Comparison of ENCODE assay signal across 8 mouse cellular contexts in genomic region chr16:4756660-4757335, GRCm38 (mm10). TPM values are rescaled to one million over a fixed set of nuclear protein-coding genes. Genes with fewer than 3 reads are reported as not detected.
DNase-seq lines count a peak whose midpoint lies in the region; ATAC-seq and TF ChIP-seq lines count a peak whose summit lies in the region.
"Not testable (repeated sequence)": the region's sequence is repeated elsewhere in the genome, so short reads cannot be mapped to it uniquely, and the experiment has no call there.

No protein-coding gene starts in this region.

- 3% methylated on average over 31 of the region's 42 CpGs for WGBS in embryonic facial prominence, embryonic 11.5 days
- WGBS in hindbrain, embryonic 15.5 days: 2% methylated on average over 39 of the region's 42 CpGs
- WGBS in limb, embryonic 12.5 days: 4% methylated on average over 33 of the region's 42 CpGs
- WGBS in neural tube, embryonic 12.5 days: 3% methylated on average over 38 of the region's 42 CpGs

- DNase-seq in embryonic facial prominence, embryonic 11.5 days (ENCODE audit: low spot score): peak; percentile 40
- DNase-seq in lung, postnatal 10 days: peak; percentile 23
- DNase-seq in thymus, postnatal 0 days (ENCODE audit: low spot score): peak; percentile 16

- peak overlapping the region; percentile 51 for H3K9ac ChIP-seq in embryonic facial prominence, embryonic 11.5 days (replicated peaks; ENCODE audit: low read length)
- H3K9ac ChIP-seq in hindbrain, embryonic 15.5 days: peak overlapping the region; percentile 28
- H3K9ac ChIP-seq in limb, embryonic 12.5 days (replicated peaks): peak overlapping the region; percentile 60
- H3K9ac ChIP-seq in neural tube, embryonic 12.5 days: peak overlapping the region; percentile 47

- not testable (repeated sequence) for H3K9me3 ChIP-seq in embryonic facial prominence, embryonic 11.5 days (replicated peaks; ENCODE audit: control insufficient read depth, low read length); hindbrain, embryonic 15.5 days; limb, embryonic 12.5 days; neural tube, embryonic 12.5 days

- peak overlapping the region; percentile 16; the same call in 1 of the 2 replicates for H3K27ac ChIP-seq in bone marrow macrophage, adult 2 months (ENCODE audit: insufficient read depth, low read depth, low read length)
- H3K27ac ChIP-seq in embryonic facial prominence, embryonic 11.5 days (replicated peaks; ENCODE audit: low read depth, low read length); neural tube, embryonic 12.5 days: not testable (repeated sequence)
- peak overlapping the region; percentile 79 for H3K27ac ChIP-seq in hindbrain, embryonic 15.5 days (replicated peaks)
- peak overlapping the region; percentile 73 for H3K27ac ChIP-seq in limb, embryonic 12.5 days

- H3K4me3 ChIP-seq in bone marrow macrophage, adult 2 months (ENCODE audit: insufficient read depth, low read length): peak overlapping the region; percentile 50
- peak overlapping the region; percentile 41 for H3K4me3 ChIP-seq in embryonic facial prominence, embryonic 11.5 days (ENCODE audit: low read depth, low read length)
- H3K4me3 ChIP-seq in hindbrain, embryonic 15.5 days: peak overlapping the region; percentile 43
- H3K4me3 ChIP-seq in limb, embryonic 12.5 days (replicated peaks): peak overlapping the region; percentile 40
- H3K4me3 ChIP-seq in neural tube, embryonic 12.5 days: peak overlapping the region; percentile 34

- not testable (repeated sequence) for H3K4me2 ChIP-seq in embryonic facial prominence, embryonic 11.5 days (ENCODE audit: low read depth, low read length)
- peak overlapping the region; percentile 51 for H3K4me2 ChIP-seq in hindbrain, embryonic 15.5 days
- peak overlapping the region; percentile 36 for H3K4me2 ChIP-seq in limb, embryonic 12.5 days
- peak overlapping the region; percentile 48 for H3K4me2 ChIP-seq in neural tube, embryonic 12.5 days (replicated peaks)

- not testable (repeated sequence) for TF ChIP-seq CTCF in bone marrow macrophage, adult 2 months (IDR thresholded peaks at IDR 0.05; ENCODE audit: low read depth, low read length)

- ATAC-seq in embryonic facial prominence, embryonic 11.5 days (replicated peaks; ENCODE audit: insufficient number of reproducible peaks, low FRiP score, low TSS enrichment, low read depth): peak; percentile 76; the same call in 1 of the 2 replicates
- ATAC-seq in granulocyte monocyte progenitor cell, adult 5-6 weeks (replicated peaks; ENCODE audit: poor library complexity, severe bottlenecking): peak; percentile 79
- peak; percentile 86 for ATAC-seq in hindbrain, embryonic 15.5 days (ENCODE audit: low FRiP score, low read depth)
- not testable (repeated sequence) for ATAC-seq in limb, embryonic 12.5 days (ENCODE audit: insufficient number of reproducible peaks, insufficient read depth, low FRiP score, low TSS enrichment, low read depth)
- peak; percentile 77 for ATAC-seq in neural tube, embryonic 12.5 days (ENCODE audit: low FRiP score, low read depth)

- not testable (repeated sequence) for TF ChIP-seq POLR2A in bone marrow macrophage, adult 2 months (IDR thresholded peaks at IDR 0.05; ENCODE audit: borderline replicate concordance, low read depth, low read length)

- H3K27me3 ChIP-seq in embryonic facial prominence, embryonic 11.5 days (ENCODE audit: control insufficient read depth, insufficient read depth, low read length); hindbrain, embryonic 15.5 days; limb, embryonic 12.5 days; neural tube, embryonic 12.5 days (replicated peaks): not testable (repeated sequence)

- not testable (repeated sequence) for H3K36me3 ChIP-seq in embryonic facial prominence, embryonic 11.5 days (replicated peaks; ENCODE audit: control insufficient read depth, insufficient read depth, low read depth, low read length); hindbrain, embryonic 15.5 days; limb, embryonic 12.5 days; neural tube, embryonic 12.5 days

- H3K4me1 ChIP-seq in bone marrow macrophage, adult 2 months (ENCODE audit: control insufficient read depth, insufficient read depth, low read length): peaks cover 18% of the 10 kb centered on the region
- H3K4me1 ChIP-seq in embryonic facial prominence, embryonic 11.5 days (ENCODE audit: control insufficient read depth, insufficient read depth, low read length); limb, embryonic 12.5 days (replicated peaks); neural tube, embryonic 12.5 days: not testable (repeated sequence)
- peaks cover 17% of the 10 kb centered on the region for H3K4me1 ChIP-seq in hindbrain, embryonic 15.5 days (replicated peaks)

RNA-seq across cellular contexts. Expression of gene Hmox2, which starts 30.6 kb away (rescaled TPM):
- 230 and 252 TPM in 2 replicates for polyA plus RNA-seq in bone marrow macrophage, adult 2 months (2012; ENCODE audit: insufficient read depth, insufficient read length, missing spikeins)
- polyA plus RNA-seq in embryonic facial prominence, embryonic 11.5 days (2014; fragmentation: Nextera tagmentation; extraction: Ambion mirVana): 110 and 114 TPM in 2 replicates
- total RNA-seq in granulocyte monocyte progenitor cell, adult 5-6 weeks (2014; fragmentation: Nextera tagmentation): 70.2 and 73.0 TPM in 2 replicates
- 77.2 and 95.9 TPM in 2 replicates for total RNA-seq in granulocyte monocyte progenitor cell, adult 5-6 weeks (2017)
- polyA plus RNA-seq in hindbrain, embryonic 15.5 days (2015; fragmentation: Nextera tagmentation; extraction: Ambion mirVana): 108 and 109 TPM in 2 replicates
- 102 and 106 TPM in 2 replicates for polyA plus RNA-seq in limb, embryonic 12.5 days (2016; fragmentation: Nextera tagmentation; extraction: Ambion mirVana)
- 88.9 and 90.0 TPM in 2 replicates for polyA plus RNA-seq in neural tube, embryonic 12.5 days (2016; fragmentation: Nextera tagmentation; extraction: Ambion mirVana)
- 125 and 127 TPM in 2 replicates for polyA plus RNA-seq in thymus, postnatal 0 days (2015; fragmentation: Nextera tagmentation; extraction: Ambion mirVana)

RNA-seq across cellular contexts. Expression of gene Cdip1, which starts 33.3 kb away (rescaled TPM):
- 32.4 and 32.9 TPM in 2 replicates for polyA plus RNA-seq in bone marrow macrophage, adult 2 months (2012; ENCODE audit: insufficient read depth, insufficient read length, missing spikeins)
- polyA plus RNA-seq in embryonic facial prominence, embryonic 11.5 days (2014; fragmentation: Nextera tagmentation; extraction: Ambion mirVana): 76.1 and 80.8 TPM in 2 replicates
- total RNA-seq in granulocyte monocyte progenitor cell, adult 5-6 weeks (2014; fragmentation: Nextera tagmentation): 22.2 and 26.0 TPM in 2 replicates
- total RNA-seq in granulocyte monocyte progenitor cell, adult 5-6 weeks (2017): 11.4 and 13.1 TPM in 2 replicates
- polyA plus RNA-seq in hindbrain, embryonic 15.5 days (2015; fragmentation: Nextera tagmentation; extraction: Ambion mirVana): 125 and 134 TPM in 2 replicates
- 90.1 and 93.3 TPM in 2 replicates for polyA plus RNA-seq in limb, embryonic 12.5 days (2016; fragmentation: Nextera tagmentation; extraction: Ambion mirVana)
- polyA plus RNA-seq in neural tube, embryonic 12.5 days (2016; fragmentation: Nextera tagmentation; extraction: Ambion mirVana): 97.0 and 102 TPM in 2 replicates
- polyA plus RNA-seq in thymus, postnatal 0 days (2015; fragmentation: Nextera tagmentation; extraction: Ambion mirVana): 51.2 and 57.0 TPM in 2 replicates

RNA-seq across cellular contexts. Expression of gene Nmral1, which starts 37.6 kb away (rescaled TPM):
- polyA plus RNA-seq in bone marrow macrophage, adult 2 months (2012; ENCODE audit: insufficient read depth, insufficient read length, missing spikeins): 16.0 and 18.7 TPM in 2 replicates
- polyA plus RNA-seq in embryonic facial prominence, embryonic 11.5 days (2014; fragmentation: Nextera tagmentation; extraction: Ambion mirVana): 190 and 192 TPM in 2 replicates
- total RNA-seq in granulocyte monocyte progenitor cell, adult 5-6 weeks (2014; fragmentation: Nextera tagmentation): 50.8 and 61.6 TPM in 2 replicates
- total RNA-seq in granulocyte monocyte progenitor cell, adult 5-6 weeks (2017): 75.7 and 82.9 TPM in 2 replicates
- 64.5 and 68.4 TPM in 2 replicates for polyA plus RNA-seq in hindbrain, embryonic 15.5 days (2015; fragmentation: Nextera tagmentation; extraction: Ambion mirVana)
- 179 and 191 TPM in 2 replicates for polyA plus RNA-seq in limb, embryonic 12.5 days (2016; fragmentation: Nextera tagmentation; extraction: Ambion mirVana)
- polyA plus RNA-seq in neural tube, embryonic 12.5 days (2016; fragmentation: Nextera tagmentation; extraction: Ambion mirVana): 98.7 and 105 TPM in 2 replicates
- polyA plus RNA-seq in thymus, postnatal 0 days (2015; fragmentation: Nextera tagmentation; extraction: Ambion mirVana): 40.4 and 43.0 TPM in 2 replicates
